9 mouse cellular contexts compared by ENCODE assay signal in the genomic region with DNA sequence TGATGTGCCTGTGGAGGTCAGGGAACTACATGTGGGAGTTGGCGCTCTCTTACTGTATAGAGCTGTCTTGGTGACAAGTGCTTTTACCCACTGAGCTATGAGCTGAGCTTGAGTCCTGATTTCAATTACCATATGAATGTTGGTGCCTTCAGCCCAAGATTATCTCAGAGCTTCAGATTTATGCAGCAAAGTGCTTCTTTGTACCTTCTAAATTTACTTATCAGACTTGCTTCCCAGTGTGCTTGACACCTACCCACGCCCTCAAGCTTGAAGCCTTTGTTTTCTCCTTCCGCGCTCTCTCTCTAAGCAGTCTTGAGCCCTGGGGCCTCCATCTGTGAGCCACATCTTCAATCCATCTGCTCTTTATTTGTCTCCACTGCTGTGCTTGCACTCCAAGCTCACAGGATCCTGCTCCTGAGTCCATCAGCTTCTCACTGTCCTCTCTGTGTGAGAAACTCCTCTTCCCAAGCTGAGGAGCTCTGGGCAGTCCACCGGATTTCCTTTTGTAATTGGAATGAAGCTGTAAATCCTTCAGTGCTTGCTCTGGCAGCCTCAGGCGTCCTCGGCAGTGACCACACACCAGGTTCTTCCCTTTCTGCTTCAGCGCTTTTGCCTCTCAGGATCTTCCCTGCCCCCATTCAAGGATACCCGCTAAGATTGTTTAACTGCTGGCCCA. TPM values are rescaled to one million over a fixed set of nuclear protein-coding genes. Genes with fewer than 3 reads are reported as not detected.
A peak's percentile ranks its signal among the peaks of the same experiment; 100 is the strongest.
DNase-seq lines count a peak whose midpoint lies in the region; ATAC-seq lines count a peak whose summit lies in the region.
"Had no signal": no experiment of that assay in that cellular context is flagged by ENCODE, and none has a peak within 500 bp of the region (broad histone marks: within the 10 kb centered on the region; RNA-seq: fewer than 3 reads in every experiment).

No protein-coding gene starts in this region.

- ATAC-seq in stomach, embryonic 15.5 days (ENCODE audit: insufficient read depth, low FRiP score, low read depth): no peak

- H3K27me3 ChIP-seq in stomach, embryonic 15.5 days (replicated peaks): no peaks in the 10 kb centered on the region

- H3K27ac ChIP-seq in stomach, embryonic 15.5 days: peak overlapping the region; percentile 52

- intact Hi-C loops in heart, postnatal 25 days (cut with DNase I): loop anchor here (5.0 kb wide), 1 partner anchor 52 kb away; no protein-coding TSS in a partner anchor
- intact Hi-C loops in gastrocnemius, postnatal 14 days (cut with DNase I; ENCODE audit: low total_unique reads): no loop called here

- H3K4me1 ChIP-seq in stomach, embryonic 15.5 days: peaks cover 25% of the 10 kb centered on the region; the same call in 1 of the 2 replicates

- H3K9ac ChIP-seq in stomach, embryonic 15.5 days: no peak overlapping the region

- 39% methylated on average over 9 of the region's 9 CpGs for WGBS in stomach, embryonic 15.5 days

- H3K4me2 ChIP-seq in stomach, embryonic 15.5 days: no peak overlapping the region

- no peak overlapping the region for H3K4me3 ChIP-seq in stomach, embryonic 15.5 days (replicated peaks)

- no peaks in the 10 kb centered on the region for H3K36me3 ChIP-seq in stomach, embryonic 15.5 days

- H3K9me3 ChIP-seq in stomach, embryonic 15.5 days: no peaks in the 10 kb centered on the region
- H3K9me3 ChIP-seq: G1E had no signal

- peak; percentile 89 for DNase-seq in heart, adult 11 months
- no peak for DNase-seq in heart, postnatal 25 days (ENCODE audit: low spot score)
- peak; percentile 71 for DNase-seq in cerebellum, adult 9-10 months
- DNase-seq in frontal cortex, postnatal 25 days (ENCODE audit: low spot score in 2 of 2): peak; percentile 28 to 29
- DNase-seq in kidney, adult 8-10 months: peak; percentile 54 to 71
- DNase-seq in lung, postnatal 10 days: peak; percentile 53
- DNase-seq in gastrocnemius, postnatal 14 days: no peak

RNA-seq across cellular contexts. Expression of a gene that starts 55.4 kb away (rescaled TPM):
- total RNA-seq in heart, postnatal 25 days (2021): 10 to 100 TPM; 19.7 to 23.5 TPM
- 3.0 and 3.4 TPM in 2 replicates for polyA plus RNA-seq in stomach, embryonic 15.5 days (2015; fragmentation: Nextera tagmentation; extraction: Ambion mirVana)
- total RNA-seq in gastrocnemius, postnatal 14 days (2021): 10 to 100 TPM; 12.9 to 14.1 TPM

Comparison
In these comparisons a context has a peak if more than half of its experiments do, and no peak if none do; other contexts are left out.
1. DNase-seq: peak in heart, adult 11 months (single experiment), cerebellum, adult 9-10 months (single experiment), frontal cortex, postnatal 25 days (2 of 2), kidney, adult 8-10 months (2 of 2) and lung, postnatal 10 days (single experiment); none in heart, postnatal 25 days (single experiment) and gastrocnemius, postnatal 14 days (single experiment).